Mouse (Mus musculus) heart, embryonic 14.5 days (tissue): ENCODE measurements around the gene Moxd1. TPM values are rescaled to one million over a fixed set of nuclear protein-coding genes. Genes with fewer than 3 reads are reported as not detected.
A peak's percentile ranks its signal among the peaks of the same experiment; 100 is the strongest.

Experiments
- ATAC-seq: fragments of 200-750 bp; cut with Nextera tagmentation; 2 replicates; pipeline ENCODE4 v1.8.0; 2017; ENCODE audit warnings: low read depth, moderate TSS enrichment; ENCODE audit not compliant: insufficient number of reproducible peaks, insufficient read depth, low FRiP score
- H3K27ac ChIP-seq, 2 experiments: fragments of 200-500 bp in 1 of 2; fragments of 300-500 bp in 1 of 2; sonication (generic) in 1 of 2; replicated peaks in 1 of 2; 2 replicates each; pipeline ENCODE4 v1.5.1; 2012 to 2014; ENCODE audit warnings: low read depth in 2 of 2, low read length in 2 of 2, control low read depth in 1 of 2, mild to moderate bottlenecking in 1 of 2, mixed read lengths in 1 of 2; ENCODE audit not compliant: control insufficient read depth in 1 of 2, insufficient read depth in 1 of 2
- H3K27me3 ChIP-seq: fragments of 300-500 bp; sonication (generic); 2 replicates; pipeline ENCODE4 v1.6.1; 2014; ENCODE audit warnings: mild to moderate bottlenecking, low read length, control low read depth; ENCODE audit not compliant: control insufficient read depth, insufficient read depth
- H3K36me3 ChIP-seq: fragments of 300-500 bp; sonication (generic); 2 replicates; pipeline ENCODE4 v1.6.1; 2014; ENCODE audit warnings: mild to moderate bottlenecking, control low read depth, low read length, mixed read lengths; ENCODE audit not compliant: control insufficient read depth, insufficient read depth
- H3K4me1 ChIP-seq, 2 experiments: fragments of 200-500 bp in 1 of 2; fragments of 300-500 bp in 1 of 2; sonication (generic) in 1 of 2; 2 replicates each; pipeline ENCODE4 v1.6.1; 2012 to 2014; ENCODE audit warnings: low read length in 2 of 2, control low read depth in 1 of 2, mixed read lengths in 1 of 2; ENCODE audit not compliant: control insufficient read depth in 2 of 2, insufficient read depth in 2 of 2
- H3K4me2 ChIP-seq: fragments of 300-500 bp; sonication (generic); 2 replicates; pipeline ENCODE4 v1.6.1; 2014; ENCODE audit warnings: mild to moderate bottlenecking, low read length
- H3K4me3 ChIP-seq, 2 experiments: fragments of 200-500 bp in 1 of 2; fragments of 300-500 bp in 1 of 2; sonication (generic) in 1 of 2; 2 replicates each; pipeline ENCODE4 v1.5.1; 2012 to 2014; ENCODE audit warnings: low read length in 2 of 2, mild to moderate bottlenecking in 2 of 2, control low read depth in 1 of 2, low read depth in 1 of 2, moderate library complexity in 1 of 2; ENCODE audit not compliant: control insufficient read depth in 1 of 2, insufficient read depth in 1 of 2
- H3K9ac ChIP-seq: fragments of 300-500 bp; sonication (generic); 2 replicates; pipeline ENCODE4 v1.6.1; 2014; ENCODE audit warnings: mild to moderate bottlenecking, low read length
- H3K9me3 ChIP-seq: fragments of 300-500 bp; sonication (generic); 2 replicates; pipeline ENCODE4 v1.6.1; 2016; ENCODE audit warnings: low read length, control low read depth; ENCODE audit not compliant: control insufficient read depth
- WGBS: fragments of 180-500 bp; shearing (Covaris S2); extraction: QIAGEN DNeasy Blood & Tissue Kit; methylation state at CpG from one replicate; pipeline ENCODE4 v1.1.7; 2014; 5-methylcytosine and 5-hydroxymethylcytosine counted together
- polyA plus RNA-seq: library from polyadenylated mRNA; unstranded; fragments of >200 nt; fragmentation: Nextera tagmentation; extraction: Ambion mirVana; gene quantifications from 2 replicates; pipeline ENCODE4 v1.2.1, GENCODE M21; 2014

The Moxd1 gene
- polyA plus RNA-seq, 1 experiment from 2014 or later, result 9.1 TPM

DNA sequence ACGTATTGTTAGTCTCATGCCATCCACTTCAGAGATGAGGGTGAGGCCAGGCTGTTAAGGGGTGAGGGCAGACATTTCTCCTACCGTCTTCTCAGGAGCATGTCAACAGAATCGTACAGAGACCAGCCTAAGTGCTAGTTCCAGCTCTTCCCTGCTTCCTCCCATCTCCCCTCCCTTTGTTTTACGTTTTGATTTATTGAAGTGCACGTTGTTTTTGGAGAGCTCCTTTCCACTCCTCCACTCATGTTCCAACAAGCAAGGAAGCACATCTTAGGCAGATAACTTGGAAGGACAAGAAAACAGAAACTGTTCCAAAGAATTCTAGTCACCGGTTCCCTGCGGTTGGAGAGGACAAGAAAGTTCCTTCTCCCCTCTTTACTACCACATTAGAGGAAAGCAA, 52.9 kb downstream of the Moxd1 start:
- 40% methylated on average over 7 of the region's 7 CpGs for WGBS
- Histone ChIP-seq H3K9ac (no peak overlapping the region), H3K4me2 (no peak overlapping the region), H3K27ac (no peak overlapping the region), H3K27me3 (no peaks in the 10 kb centered on the region), H3K4me3 (no peak overlapping the region), H3K9me3 (no peaks in the 10 kb centered on the region), H3K36me3 (no peaks in the 10 kb centered on the region), H3K4me1 (no peaks in the 10 kb centered on the region)
- no peak for ATAC-seq

DNA sequence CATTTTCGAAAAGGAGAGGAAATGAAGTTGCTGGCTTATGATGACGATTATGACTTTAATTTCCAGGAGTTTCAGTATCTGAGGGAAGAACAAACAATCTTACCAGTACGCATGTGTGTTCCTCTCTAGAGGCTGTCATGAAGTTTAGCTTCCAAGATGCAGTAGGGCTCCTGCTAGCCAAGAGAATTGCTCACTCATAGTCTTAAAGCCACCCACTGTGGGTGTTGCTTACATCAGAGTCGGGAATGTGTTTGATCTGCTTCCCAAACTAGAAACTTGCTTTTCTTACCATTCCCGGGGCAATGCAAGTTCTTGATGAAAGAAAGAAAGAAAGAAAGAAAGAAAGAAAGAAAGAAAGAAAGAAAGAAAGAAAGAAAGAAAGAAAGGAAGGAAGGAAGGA, 59.3 kb downstream of the Moxd1 start:
- no peaks in the 10 kb centered on the region for H3K9me3 ChIP-seq
- no peak for ATAC-seq
- no peaks in the 10 kb centered on the region for H3K36me3 ChIP-seq
- no peaks in the 10 kb centered on the region for H3K4me1 ChIP-seq
- H3K27me3 ChIP-seq, result no peaks in the 10 kb centered on the region; the same call in 1 of the 2 replicates
- H3K27ac ChIP-seq, result no peak overlapping the region
- no peak overlapping the region for H3K9ac ChIP-seq
- no peak overlapping the region for H3K4me3 ChIP-seq
- no peak overlapping the region for H3K4me2 ChIP-seq
- WGBS, result 42% methylated on average over 5 of the region's 5 CpGs

DNA sequence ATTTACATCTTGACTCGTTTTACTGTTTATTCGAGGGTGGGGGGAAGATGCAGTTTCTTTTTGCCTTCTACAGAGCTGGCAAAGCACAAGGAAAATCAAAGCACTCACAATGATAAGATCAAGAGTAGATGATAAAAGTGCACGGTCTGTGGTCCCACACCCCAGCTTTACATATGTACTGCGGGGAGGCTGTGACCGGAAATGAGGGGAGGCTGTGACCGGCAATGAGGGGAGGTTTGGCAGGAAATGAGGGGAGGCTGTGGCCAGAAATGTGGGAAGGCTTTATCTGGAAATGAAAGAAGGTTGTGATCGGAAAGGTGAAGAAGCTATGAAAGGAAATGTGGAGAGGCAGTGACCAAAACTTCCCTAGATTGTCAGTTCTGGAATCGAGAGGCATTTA, 68.3 kb downstream of the Moxd1 start:
- Histone ChIP-seq H3K4me2 (no peak overlapping the region), H3K27ac (no peak overlapping the region), H3K27me3 (no peaks in the 10 kb centered on the region), H3K4me1 (no peaks in the 10 kb centered on the region), H3K9ac (no peak overlapping the region), H3K4me3 (no peak overlapping the region), H3K9me3 (no peaks in the 10 kb centered on the region), H3K36me3 (no peaks in the 10 kb centered on the region)
- no peak for ATAC-seq
- 45% methylated on average over 8 of the region's 8 CpGs for WGBS

DNA sequence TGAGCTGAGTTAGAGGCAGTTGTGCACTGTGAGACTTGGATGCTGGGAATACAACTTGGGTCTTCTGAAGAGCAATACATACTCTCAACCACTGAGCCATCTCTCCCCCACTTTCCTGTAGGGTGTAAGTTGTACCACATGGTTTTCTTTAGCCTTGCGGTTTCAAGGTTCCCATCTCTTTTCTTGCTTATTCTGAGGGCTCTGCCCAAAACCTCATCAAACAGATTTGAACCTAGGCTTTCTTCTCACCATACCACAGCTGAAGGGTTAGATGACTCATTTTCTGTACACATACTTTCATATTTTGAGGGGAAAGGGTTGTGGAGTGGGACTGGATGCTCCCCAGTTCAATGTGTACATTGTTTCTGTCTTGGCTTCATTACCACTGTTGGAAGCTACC, 69.4 kb downstream of the Moxd1 start:
- ATAC-seq, result no peak
- Histone ChIP-seq H3K9ac (no peak overlapping the region), H3K36me3 (no peaks in the 10 kb centered on the region), H3K9me3 (no peaks in the 10 kb centered on the region), H3K27me3 (no peaks in the 10 kb centered on the region), H3K4me1 (no peaks in the 10 kb centered on the region), H3K27ac (no peak overlapping the region), H3K4me3 (no peak overlapping the region), H3K4me2 (no peak overlapping the region)
- 100% methylated on average over 1 of the region's 1 CpGs for WGBS

DNA sequence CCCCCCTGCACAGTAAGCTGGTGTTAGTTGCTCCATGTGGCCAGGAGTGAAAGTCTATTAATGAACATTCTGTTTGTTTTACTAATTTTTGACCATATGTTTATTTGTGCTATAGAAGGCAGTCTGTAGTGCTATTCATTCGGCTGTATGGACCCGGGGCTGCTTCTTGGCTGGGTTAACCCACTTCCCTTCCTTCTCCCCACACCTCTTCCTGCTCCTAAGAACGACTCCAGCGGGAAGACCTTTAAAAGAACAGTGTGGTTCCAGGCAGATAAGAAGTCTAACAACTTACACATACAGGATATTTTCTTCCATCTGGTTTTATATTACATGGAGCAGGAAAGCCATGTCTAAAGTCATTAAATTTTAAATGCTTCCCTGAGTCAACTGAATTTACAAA, 73.3 kb downstream of the Moxd1 start:
- Histone ChIP-seq H3K4me1 (no peaks in the 10 kb centered on the region), H3K4me2 (no peak overlapping the region), H3K36me3 (no peaks in the 10 kb centered on the region), H3K27me3 (no peaks in the 10 kb centered on the region), H3K27ac (peak overlapping the region; percentile 40 to 46), H3K9ac (no peak overlapping the region), H3K4me3 (no peak overlapping the region), H3K9me3 (no peaks in the 10 kb centered on the region)
- ATAC-seq, result no peak
- 24% methylated on average over 4 of the region's 4 CpGs for whole genome bisulfite sequencing

DNA sequence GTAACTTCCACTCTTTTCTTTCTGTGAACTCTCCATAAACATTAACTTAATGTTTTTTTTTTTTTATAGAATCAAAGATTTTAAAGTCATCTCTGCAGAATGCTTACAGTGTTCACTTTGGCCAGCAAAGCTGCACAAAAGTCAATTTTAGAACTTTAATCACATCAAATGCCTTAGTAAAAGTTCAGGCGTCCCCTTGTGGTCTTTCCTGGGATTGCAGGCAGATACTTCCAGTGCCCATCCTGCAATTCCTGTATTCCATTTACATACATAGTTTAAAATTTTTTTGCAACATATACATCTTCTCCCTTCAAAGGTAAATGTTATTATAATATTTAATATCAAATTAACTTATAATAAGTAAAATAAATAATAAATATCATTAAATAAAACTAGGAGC, 74.5 kb downstream of the Moxd1 start:
- H3K27ac ChIP-seq, result no peak overlapping the region
- 2% methylated on average over 1 of the region's 1 CpGs for WGBS
- H3K4me1 ChIP-seq, result no peaks in the 10 kb centered on the region
- H3K9ac ChIP-seq, result no peak overlapping the region
- no peak overlapping the region for H3K4me2 ChIP-seq
- no peak for ATAC-seq
- H3K27me3 ChIP-seq, result no peaks in the 10 kb centered on the region
- no peak overlapping the region for H3K4me3 ChIP-seq
- no peaks in the 10 kb centered on the region for H3K9me3 ChIP-seq
- H3K36me3 ChIP-seq, result no peaks in the 10 kb centered on the region

DNA sequence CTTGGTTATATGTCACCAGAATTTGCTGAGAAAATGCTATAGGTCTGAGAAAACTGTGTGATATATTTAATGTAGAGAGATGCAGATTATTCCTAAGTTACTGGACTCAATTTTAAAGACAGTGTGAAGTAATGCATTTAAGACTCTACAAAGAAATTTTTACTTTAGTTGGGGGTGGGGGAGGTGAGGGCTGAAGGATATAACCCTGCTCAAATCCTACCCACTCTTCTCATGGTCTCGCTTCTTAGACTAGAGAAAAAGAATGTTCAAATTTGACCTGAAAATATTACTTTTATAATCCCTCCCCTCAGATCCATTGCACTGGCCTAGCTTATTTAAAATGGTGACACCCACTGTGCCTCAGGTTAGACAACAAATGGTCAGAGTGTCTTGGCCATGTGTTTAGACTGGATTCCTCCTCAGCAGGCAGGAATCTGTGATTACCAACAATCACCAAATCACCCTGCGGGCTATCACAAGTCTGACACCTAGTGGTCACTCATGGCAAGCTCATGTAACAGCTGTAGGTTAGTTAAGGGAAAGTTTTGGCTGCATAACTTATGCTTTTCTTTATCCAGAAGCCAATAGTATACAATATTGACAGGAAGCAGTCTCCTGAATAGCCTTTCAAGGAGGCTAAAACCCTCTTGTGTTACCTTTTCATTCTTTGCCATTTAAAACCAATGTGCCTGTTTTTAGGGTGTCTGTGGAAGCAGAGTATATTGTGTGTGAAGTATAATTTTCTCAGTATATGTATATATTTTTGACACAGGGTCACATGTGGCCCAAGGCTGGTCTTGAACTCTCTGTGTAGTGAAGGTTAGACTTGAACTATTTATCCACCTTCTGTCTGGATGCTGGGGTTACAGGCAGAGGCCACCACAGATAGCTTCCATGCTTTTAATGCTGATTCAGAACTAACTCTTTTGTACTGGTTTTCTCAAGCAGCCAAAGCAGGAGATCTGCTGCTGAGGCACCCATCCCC, 75.2 kb downstream of the Moxd1 start:
- no peak overlapping the region for H3K4me2 ChIP-seq
- H3K9ac ChIP-seq, result no peak overlapping the region
- no peaks in the 10 kb centered on the region for H3K27me3 ChIP-seq
- H3K27ac ChIP-seq, result no peak overlapping the region
- no peaks in the 10 kb centered on the region for H3K36me3 ChIP-seq
- no peaks in the 10 kb centered on the region for H3K9me3 ChIP-seq
- no peak for ATAC-seq
- no peaks in the 10 kb centered on the region for H3K4me1 ChIP-seq
- WGBS, result 46% methylated on average over 2 of the region's 2 CpGs
- no peak overlapping the region for H3K4me3 ChIP-seq
